Mouse (Mus musculus): ENCODE measurements at regions not wholly inside any gene's neighbourhood (a gene's known extent, or its start where the extent isn't known, plus 50 kb on each side); places are given as distances from the start of the nearest gene placed in this dataset.

- DNase-seq = no peak
Measured at GRCm38 (mm10) chr19:55011341-55011740, 115.7 kb downstream of the Gpam start.

DNA sequence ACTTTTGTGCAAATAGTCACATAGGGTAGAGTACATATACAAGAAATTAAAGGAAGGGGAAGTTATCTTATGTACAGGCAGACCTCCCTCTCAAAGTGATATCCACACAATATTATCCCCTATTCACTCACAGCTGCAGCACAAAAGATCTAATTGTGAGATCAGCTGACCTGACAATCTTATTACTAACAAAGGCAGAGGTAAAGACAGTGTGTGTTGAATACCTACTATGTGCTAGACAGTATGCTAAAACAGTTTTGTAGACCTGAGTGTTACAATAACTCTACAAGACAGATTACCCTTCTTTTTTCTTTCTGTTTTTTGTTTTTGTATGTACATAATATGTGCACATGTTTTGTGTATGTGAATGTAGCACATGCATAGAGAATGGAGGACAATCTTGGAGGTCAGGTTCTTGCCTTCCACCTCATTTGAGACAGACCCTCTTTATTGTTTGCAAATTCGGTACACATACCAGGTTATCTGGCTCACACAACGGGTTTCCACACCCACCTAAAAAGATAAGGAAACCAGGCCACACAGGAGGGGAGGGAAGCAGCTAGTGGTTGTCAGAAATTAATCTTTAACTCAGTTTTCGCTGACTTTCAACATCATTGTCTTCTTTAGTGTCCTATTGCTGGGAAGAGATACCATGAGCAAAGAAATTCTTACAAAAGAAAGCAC is 118.4 kb downstream of the Gpam start:
- no peak for DNase-seq

DNA sequence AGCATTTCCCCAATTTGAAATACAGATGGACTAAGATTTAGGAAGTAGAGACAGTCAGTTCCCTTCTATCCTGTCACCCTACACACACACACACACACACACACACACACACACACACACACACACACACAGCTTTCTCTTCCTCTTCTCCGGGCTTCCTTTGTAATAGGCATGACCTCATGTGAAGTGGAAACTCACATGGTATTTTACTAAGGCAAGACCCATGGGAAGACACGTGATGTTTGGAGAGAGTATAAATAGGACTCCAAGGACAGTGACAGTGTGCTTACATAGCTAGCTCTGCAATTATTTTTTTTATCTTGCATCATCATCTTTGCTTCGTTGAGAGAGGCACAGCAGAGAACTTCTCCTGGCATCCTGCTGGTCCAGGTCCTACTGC is 137.1 kb downstream of the Gpam start:
- DNase-seq = no peak

- DNase-seq = no peak
Measured at GRCm38 (mm10) chr19:54984541-54984940, 142.5 kb downstream of the Gpam start.

DNA sequence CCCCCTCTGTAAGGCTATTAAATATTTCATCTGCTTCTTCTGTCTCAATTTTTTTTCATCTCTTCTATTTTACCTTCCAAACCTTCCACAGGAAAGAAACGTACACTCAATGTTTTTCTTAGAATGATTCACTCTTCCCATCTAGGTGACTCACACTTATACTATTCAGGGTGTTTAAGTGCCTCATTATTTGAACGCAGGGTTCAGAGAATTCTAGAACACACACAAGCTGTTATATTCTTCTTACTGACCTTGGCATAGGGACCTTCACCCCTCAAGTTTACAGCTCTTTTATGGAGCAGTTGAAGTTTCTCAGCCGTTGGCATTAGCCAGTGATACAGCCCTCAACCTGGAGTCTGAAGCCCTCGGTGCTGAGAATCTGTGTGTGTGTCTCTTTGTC is 144.2 kb downstream of the Gpam start:
- DNase-seq = no peak

- no peak for DNase-seq
Measured at GRCm38 (mm10) chr19:54971440-54972211, 155.4 kb downstream of the Gpam start.

DNA sequence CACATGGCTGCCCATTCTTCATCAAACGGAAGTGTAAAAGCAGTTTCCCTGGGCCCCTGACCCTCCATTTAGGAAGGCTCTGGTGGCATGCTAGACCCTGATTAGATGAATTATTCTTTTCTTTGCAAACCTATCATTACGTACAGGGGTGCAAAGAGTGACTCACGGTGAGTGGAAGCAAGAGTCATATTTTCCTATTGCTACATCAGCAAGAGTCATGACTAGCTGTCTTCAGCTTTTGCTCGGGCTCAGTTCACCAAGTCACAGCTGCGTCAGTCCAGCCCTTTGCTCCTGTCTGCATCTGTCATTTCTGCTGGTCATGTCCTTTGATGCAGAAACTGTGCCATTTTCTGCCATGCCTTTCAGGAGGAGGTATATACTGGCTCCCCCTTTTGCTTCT is 168.7 kb downstream of the Gpam start:
- no peak for DNase-seq

GRCm38 (mm10) chr19:54955096-54955495 is 171.9 kb downstream of the Gpam start:
- no peak for DNase-seq

GRCm38 (mm10) chr19:54952546-54952945 is 174.5 kb downstream of the Gpam start:
- DNase-seq = no peak

DNA sequence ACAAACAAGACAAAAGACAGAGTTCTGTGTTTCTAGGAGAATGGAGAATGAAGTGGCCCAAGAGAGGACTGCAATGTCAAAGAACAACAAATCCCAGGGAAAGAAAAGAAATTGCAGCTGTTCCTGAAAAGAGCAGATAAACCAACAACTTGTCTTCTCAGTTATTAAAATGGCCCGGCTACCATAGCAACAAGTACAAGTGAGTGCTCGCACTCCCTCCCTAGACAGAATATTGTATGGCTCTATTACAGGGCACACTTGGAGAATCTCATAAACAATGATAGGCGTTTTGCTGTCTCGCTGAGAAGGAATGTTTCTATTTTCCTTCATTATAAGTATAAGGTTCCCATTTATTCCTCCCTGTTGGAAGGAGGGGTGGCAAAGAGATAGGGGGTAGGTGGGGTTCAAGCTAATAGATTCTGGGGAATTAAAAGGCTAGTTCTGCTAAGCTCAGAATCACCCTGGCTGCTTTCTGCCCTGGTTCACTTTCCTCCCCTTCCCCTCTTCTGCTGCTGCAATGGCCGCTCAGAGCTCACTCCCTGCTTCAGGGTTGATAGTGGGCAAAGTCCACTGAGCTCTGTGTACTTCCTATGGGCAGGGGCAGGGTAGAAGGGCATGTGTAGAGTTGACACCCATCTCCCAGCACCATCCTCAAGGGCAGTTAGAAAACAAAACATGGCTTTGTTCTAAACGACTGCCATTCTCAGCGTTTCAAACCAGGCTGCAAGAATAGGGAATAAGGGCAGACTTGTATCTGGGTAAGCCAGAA is 178.5 kb downstream of the Gpam start:
- DNase-seq = no peak

DNA sequence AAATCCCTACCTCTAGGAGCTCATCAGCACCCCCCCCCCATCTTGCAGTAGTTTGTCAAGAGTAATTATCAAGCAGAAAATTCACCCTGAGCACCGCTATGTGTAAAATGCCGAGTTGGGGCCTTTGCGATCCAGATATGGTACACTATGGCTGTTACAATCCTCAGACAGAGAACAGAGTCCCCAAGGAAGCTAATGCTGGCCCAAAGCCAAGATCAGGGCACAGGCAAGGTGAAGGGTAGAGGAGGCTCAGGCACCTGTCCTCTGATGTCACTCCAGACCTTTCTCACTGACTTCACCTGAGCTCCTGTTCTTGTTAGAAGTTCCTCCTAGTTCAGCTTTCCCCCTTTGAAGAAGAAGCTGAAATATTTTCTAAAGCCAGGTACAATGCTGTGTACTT is 179.5 kb downstream of the Gpam start:
- DNase-seq = no peak

- DNase-seq = no peak
Measured at GRCm38 (mm10) chr19:54932579-54932978, 194.5 kb downstream of the Gpam start.

GRCm38 (mm10) chr19:54925888-54926287 is 201.2 kb downstream of the Gpam start:
- no peak for DNase-seq

DNA sequence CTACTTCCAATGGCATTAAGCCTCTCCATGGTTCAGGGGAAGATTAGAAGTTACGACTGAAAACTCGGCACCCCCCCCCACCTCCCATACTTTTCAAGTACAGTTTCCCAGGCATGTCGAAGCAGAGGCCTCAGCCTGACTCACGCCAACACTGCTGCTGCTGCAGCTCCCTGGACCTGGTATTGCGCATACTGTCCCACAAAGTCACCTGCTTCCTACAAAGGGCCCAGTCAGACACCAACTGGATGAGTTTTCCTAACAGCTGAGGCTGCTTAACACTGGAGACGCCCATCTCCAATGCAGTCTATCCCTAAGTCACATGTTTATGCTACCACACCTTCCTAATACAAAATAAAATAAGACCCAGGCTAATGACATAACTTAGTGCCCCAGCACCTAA is 207.4 kb downstream of the Gpam start:
- no peak for DNase-seq

DNA sequence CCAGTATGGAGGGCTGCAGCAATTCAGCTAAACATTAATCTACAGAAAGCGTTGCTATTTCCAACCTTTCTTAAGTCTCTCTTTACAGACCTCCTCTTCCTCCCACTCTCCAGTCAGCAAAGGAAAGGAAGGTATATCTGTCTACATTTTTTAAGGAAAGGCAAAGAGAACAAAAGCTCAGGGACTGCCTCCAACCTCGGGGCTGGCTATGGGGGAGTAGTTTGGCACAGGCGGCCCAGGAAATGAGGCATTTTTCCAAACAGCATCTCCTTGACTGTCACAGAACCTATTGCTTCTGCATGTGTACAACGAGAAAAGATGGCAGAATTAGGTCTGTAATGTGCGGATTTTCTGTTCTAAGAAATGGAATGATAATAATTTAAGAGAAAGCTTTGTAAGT is 233.4 kb downstream of the Gpam start:
- DNase-seq = no peak

DNA sequence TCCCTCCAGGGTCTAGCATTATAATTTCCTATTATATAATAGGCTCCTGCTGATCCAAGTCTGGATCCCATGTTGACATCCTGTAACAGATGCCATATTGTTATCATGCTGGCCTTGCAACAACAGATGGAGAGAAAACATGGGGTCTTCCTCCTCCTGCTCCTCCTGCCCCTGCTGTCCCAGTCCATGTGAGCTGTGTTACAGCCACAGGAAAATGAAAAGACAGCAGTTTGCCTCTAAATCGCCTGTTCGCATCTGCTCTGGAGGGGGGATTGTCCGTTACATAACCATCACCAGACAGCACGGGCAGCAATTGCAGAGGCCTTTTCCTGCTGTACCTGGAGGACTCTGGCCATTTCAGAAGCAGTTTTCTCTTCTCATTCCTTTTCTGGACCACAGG is 260.0 kb downstream of the Gpam start:
- DNase-seq = peak; percentile 18 to 27

DNA sequence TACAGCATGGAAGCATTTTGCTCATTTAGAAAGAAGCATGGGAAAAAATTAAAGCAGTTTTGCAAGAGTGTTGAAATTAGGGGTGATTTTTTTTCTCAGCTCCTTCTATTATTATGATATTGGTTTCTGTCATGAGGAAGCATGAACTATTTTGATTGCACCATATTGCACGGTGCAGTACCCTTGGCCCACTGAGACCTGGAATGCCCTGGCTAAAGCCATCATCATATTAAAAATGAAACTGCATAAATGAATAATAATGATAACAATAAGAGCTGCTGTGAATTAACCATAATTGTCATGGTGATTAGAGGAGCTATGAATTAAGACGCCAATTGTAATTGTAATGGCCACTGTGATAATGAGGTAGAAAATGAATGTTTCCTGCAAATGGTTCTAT is 271.8 kb downstream of the Gpam start:
- DNase-seq = no peak

- DNase-seq = no peak
Measured at GRCm38 (mm10) chr19:54838231-54838630, 288.8 kb downstream of the Gpam start.

DNA sequence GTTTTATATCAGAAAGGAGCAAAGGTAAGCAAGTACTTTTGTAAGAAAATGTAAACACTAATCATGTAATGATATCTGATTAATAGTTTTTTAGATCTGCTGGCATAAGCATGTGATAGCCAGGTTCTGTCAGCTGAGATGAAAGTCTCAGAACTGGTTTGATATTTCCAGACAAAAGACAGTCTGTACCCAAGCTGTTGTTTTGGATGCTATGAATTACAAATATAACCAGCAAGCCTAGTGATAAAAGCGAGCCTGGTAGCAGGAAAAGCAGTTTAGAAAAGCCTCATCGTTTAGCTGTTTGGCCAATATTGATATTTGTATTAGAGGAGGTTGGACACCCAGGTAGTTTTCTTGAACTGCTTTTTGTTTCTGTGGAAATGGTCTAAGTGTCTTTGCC is 290.6 kb downstream of the Gpam start:
- no peak for DNase-seq

- DNase-seq = no peak
Measured at GRCm38 (mm10) chr19:54822161-54822560, 304.9 kb downstream of the Gpam start.

GRCm38 (mm10) chr19:54820587-54820986 is 306.5 kb downstream of the Gpam start:
- DNase-seq = no peak

DNA sequence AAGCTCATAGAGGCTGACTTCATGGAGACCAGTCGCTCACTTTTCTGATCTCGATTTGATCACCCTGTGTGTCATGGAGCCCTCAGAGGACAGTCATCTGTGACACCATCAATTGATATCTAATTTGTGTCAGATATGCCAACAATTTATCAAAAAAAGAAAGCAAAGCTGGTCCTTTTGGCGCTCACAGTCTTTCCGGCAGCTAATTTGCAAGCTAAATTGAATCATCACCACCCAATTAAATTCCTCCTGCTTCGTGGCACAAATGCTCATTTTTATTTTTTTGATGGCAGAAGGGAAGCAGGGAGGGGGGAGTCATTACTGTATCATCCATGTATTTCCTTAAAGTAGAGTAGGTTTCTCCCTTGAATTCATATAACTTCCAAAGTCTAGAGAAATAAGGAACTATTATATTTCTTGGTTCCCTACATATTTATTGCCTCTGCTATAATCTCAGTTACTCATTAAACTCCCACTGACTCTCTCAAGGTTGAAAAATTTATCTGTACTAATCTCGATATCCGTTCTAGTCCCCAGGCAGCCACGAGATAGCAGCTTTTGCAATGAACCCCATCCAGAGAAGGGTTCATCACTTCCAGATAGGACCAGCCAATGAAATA is 325.8 kb downstream of the Gpam start:
- DNase-seq = no peak

- DNase-seq = no peak
Measured at GRCm38 (mm10) chr19:54787171-54787570, 339.9 kb downstream of the Gpam start.
